Mouse (Mus musculus) c-Kit-negative CD71-positive TER-119-positive erythroid progenitor cells, embryonic 14.5 days (primary cell): Measurements from ENCODE around the gene Fzd10.

Experiments
- DNase-seq: peaks from one replicate; pipeline ENCODE4 v3.0.0-alpha.2; 2013; ENCODE audit warnings: low read depth, low spot score

Gene Fzd10

GRCm38 (mm10) chr5:128600072-128601021 is at the start of gene Fzd10:
Gene Fzd10 (plus strand): TSS chr5:128600844.
- DNase-seq = no peak

GRCm38 (mm10) chr5:128551448-128551847 is 49.2 kb upstream of the Fzd10 start:
- no peak for DNase-seq

GRCm38 (mm10) chr5:128552136-128552890 is 48.3 kb upstream of the Fzd10 start:
- no peak for DNase-seq

GRCm38 (mm10) chr5:128558126-128558525 is 42.5 kb upstream of the Fzd10 start:
- no peak for DNase-seq

- DNase-seq = no peak
Measured at GRCm38 (mm10) chr5:128567313-128567712, 33.3 kb upstream of the Fzd10 start.

- DNase-seq = no peak
Measured at GRCm38 (mm10) chr5:128568970-128569369, 31.7 kb upstream of the Fzd10 start.

GRCm38 (mm10) chr5:128570091-128570490 is 30.6 kb upstream of the Fzd10 start:
- DNase-seq = no peak

GRCm38 (mm10) chr5:128570848-128571247 is 29.8 kb upstream of the Fzd10 start:
- DNase-seq = no peak

GRCm38 (mm10) chr5:128571706-128572105 is 28.9 kb upstream of the Fzd10 start:
- no peak for DNase-seq

GRCm38 (mm10) chr5:128575997-128576579 is 24.6 kb upstream of the Fzd10 start:
- no peak for DNase-seq

GRCm38 (mm10) chr5:128579047-128579650 is 21.5 kb upstream of the Fzd10 start:
- DNase-seq = no peak

- DNase-seq = no peak
Measured at GRCm38 (mm10) chr5:128580931-128581330, 19.7 kb upstream of the Fzd10 start.

- DNase-seq = no peak
Measured at GRCm38 (mm10) chr5:128581516-128581921, 19.1 kb upstream of the Fzd10 start.

- no peak for DNase-seq
Measured at GRCm38 (mm10) chr5:128589231-128589630, 11.4 kb upstream of the Fzd10 start.

- DNase-seq = no peak
Measured at GRCm38 (mm10) chr5:128593446-128593845, 7.2 kb upstream of the Fzd10 start.

- DNase-seq = no peak
Measured at GRCm38 (mm10) chr5:128596813-128597212, 3.8 kb upstream of the Fzd10 start.

GRCm38 (mm10) chr5:128597381-128597780 is 3.3 kb upstream of the Fzd10 start:
- DNase-seq = no peak

GRCm38 (mm10) chr5:128598191-128598720 is 2.4 kb upstream of the Fzd10 start:
- no peak for DNase-seq

GRCm38 (mm10) chr5:128598760-128599364 is 1.8 kb upstream of the Fzd10 start:
- DNase-seq = no peak

- no peak for DNase-seq
Measured at GRCm38 (mm10) chr5:128599365-128600071, 1.1 kb upstream of the Fzd10 start.
